Mouse (Mus musculus) kidney, adult 2 months (tissue): Measurements from ENCODE around the gene Itpk1. TPM values are rescaled to one million over a fixed set of nuclear protein-coding genes. Genes with fewer than 3 reads are reported as not detected.

ENCODE experiments used
- DNase-seq: peaks from one replicate; pipeline ENCODE4 v3.0.0; 2021
- H3K27ac ChIP-seq: fragments of 200-500 bp; 2 replicates; pipeline ENCODE4 v1.5.1; 2012; ENCODE audit warnings: low read depth, low read length, control low read depth, inconsistent platforms; ENCODE audit not compliant: insufficient read depth
- H3K27me3 ChIP-seq: fragments of 200-500 bp; replicated peaks from 2 replicates; pipeline ENCODE4 v1.6.1; 2012; ENCODE audit warnings: mild to moderate bottlenecking, moderate library complexity, low read length, inconsistent platforms; ENCODE audit not compliant: control insufficient read depth, insufficient read depth
- H3K36me3 ChIP-seq: fragments of 200-500 bp; 2 replicates; pipeline ENCODE4 v1.6.1; 2012; ENCODE audit warnings: mild to moderate bottlenecking, moderate library complexity, low read length, inconsistent platforms; ENCODE audit not compliant: control insufficient read depth, insufficient read depth
- H3K4me1 ChIP-seq: fragments of 200-500 bp; 2 replicates; pipeline ENCODE4 v1.6.1; 2011; ENCODE audit warnings: low read length; ENCODE audit not compliant: control insufficient read depth, insufficient read depth
- H3K4me3 ChIP-seq: fragments of 200-500 bp; 2 replicates; pipeline ENCODE4 v1.5.1; 2011; ENCODE audit warnings: mild to moderate bottlenecking, low read depth, low read length, control low read depth; ENCODE audit not compliant: insufficient read depth
- CTCF ChIP-seq: fragments of 200-500 bp; conservative IDR thresholded peaks from 2 replicates; pipeline ENCODE4 v1.5.1; 2011; ENCODE audit warnings: low read depth, mild to moderate bottlenecking, control low read depth, low read length, moderate library complexity, mixed read lengths; ENCODE audit not compliant: insufficient read depth, insufficient read length
- POLR2A ChIP-seq: fragments of 200-500 bp; IDR thresholded peaks from one replicate; pipeline ENCODE4 v1.6.1; 2011; ENCODE audit warnings: low read depth, low read length, control low read depth
- WGBS: fragments of 180-500 bp; shearing (Covaris S2); methylation state at CpG from one replicate; pipeline ENCODE4 v1.1.7; 2018; 5-methylcytosine and 5-hydroxymethylcytosine counted together
- polyA plus RNA-seq: library from polyadenylated mRNA; depleted of rRNA; stranded (reverse); fragments of >200 nt; gene quantifications from 2 replicates; pipeline ENCODE4 v1.2.3, GENCODE M21; 2012

Itpk1 gene
- polyA plus RNA-seq, 1 experiment: 29.0 TPM

- Histone ChIP-seq H3K4me1 (no peaks in the 10 kb centered on the region), H3K4me3 (no peak overlapping the region), H3K36me3 (no peaks in the 10 kb centered on the region), H3K27me3 (no peaks in the 10 kb centered on the region), H3K27ac (no peak overlapping the region)
- 65% methylated on average over 4 of the region's 4 CpGs for WGBS
- DNase-seq: no peak
- TF ChIP-seq POLR2A (no peak), CTCF (no peak)
Measured at GRCm38 (mm10) chr12:102710851-102711375, 6.2 kb upstream of the Itpk1 start.

DNA sequence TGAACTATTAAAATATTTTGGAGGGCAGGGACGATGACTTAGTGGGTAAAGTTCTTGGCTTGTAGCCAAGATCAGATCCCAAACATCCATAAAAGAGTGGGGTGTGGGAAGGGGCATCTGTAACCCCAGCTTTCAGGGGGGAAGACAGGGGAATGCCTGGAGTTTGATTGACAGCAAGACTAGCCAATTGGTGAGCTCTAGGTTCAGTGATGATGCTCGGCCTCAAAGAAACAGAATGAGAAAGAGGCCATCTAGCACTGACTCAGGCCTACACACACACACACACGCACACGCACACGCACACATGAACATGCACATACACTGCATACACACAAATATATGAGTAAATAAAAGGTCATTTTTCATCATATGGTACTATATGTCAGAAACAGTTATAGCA, 5.2 kb upstream of the Itpk1 start:
- H3K27me3 ChIP-seq: no peaks in the 10 kb centered on the region
- H3K27ac ChIP-seq: no peak overlapping the region
- DNase-seq: no peak
- H3K4me1 ChIP-seq: no peaks in the 10 kb centered on the region
- no peak for TF ChIP-seq POLR2A
- WGBS: 88% methylated on average over 5 of the region's 5 CpGs
- H3K4me3 ChIP-seq: no peak overlapping the region
- no peaks in the 10 kb centered on the region for H3K36me3 ChIP-seq

DNA sequence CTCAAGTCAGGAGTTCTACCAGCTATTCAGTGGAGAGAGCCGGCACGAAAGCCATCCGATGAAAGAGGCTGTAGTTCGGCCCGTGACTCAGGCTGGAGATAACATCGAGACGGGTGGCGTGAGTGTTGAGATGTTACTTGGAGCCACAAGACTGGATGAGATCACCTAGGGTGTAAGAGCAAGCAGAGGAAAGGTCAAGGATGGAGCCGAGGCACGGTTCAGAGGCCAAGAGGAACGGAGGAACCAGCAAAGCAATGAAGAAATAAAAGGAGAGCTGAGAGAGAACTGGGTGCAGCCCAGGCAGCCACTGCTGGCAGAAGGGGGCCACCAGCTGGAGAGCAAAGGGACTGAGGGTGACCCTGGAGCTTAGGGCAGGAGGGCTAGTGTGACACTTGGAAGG, 3.5 kb upstream of the Itpk1 start:
- peak; percentile 45; the same call in 1 of the 2 replicates for TF ChIP-seq CTCF
- no peak for TF ChIP-seq POLR2A
- no peaks in the 10 kb centered on the region for H3K36me3 ChIP-seq
- H3K4me3 ChIP-seq: no peak overlapping the region
- 0 out of 2 replicates have a peak, but pooled peaks cover 3% of the 10 kb centered on the region for H3K4me1 ChIP-seq
- peak; percentile 17 for DNase-seq
- H3K27ac ChIP-seq: no peak overlapping the region
- no peaks in the 10 kb centered on the region for H3K27me3 ChIP-seq
- whole genome bisulfite sequencing: 58% methylated on average over 11 of the region's 11 CpGs

DNA sequence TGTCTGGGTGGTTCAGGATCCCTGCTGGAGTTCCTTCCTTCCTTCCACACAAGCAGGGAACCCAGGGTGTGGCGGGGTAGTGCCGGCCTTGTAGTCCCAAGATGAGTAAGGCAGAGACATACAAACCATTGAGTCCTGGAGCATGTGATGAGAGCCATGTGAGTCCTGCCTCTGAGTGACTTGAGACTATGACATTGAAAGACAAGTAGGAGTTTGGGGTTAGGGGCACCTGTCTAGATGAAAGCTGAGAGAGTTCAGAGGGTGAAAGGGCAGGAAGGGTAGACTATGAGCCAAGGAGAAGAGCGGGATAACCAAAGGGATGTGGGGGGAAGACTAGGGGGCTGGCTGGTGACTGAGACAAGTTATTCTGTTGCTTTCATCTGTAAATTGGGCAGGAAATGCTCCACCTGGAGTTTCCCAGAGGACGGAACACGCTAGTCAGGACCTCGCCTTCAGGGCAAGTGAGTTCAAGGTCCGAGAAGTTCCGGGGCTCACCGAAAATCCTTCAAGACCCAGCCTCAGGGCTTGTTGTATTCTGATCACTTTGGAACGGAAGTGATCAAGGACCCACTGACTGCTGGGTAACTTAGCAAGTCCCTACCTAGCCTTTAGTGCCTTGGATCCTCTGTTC, 2.2 kb upstream of the Itpk1 start:
- no peak overlapping the region for H3K27ac ChIP-seq
- WGBS: 85% methylated on average over 10 of the region's 10 CpGs
- TF ChIP-seq CTCF (no peak), POLR2A (no peak)

DNA sequence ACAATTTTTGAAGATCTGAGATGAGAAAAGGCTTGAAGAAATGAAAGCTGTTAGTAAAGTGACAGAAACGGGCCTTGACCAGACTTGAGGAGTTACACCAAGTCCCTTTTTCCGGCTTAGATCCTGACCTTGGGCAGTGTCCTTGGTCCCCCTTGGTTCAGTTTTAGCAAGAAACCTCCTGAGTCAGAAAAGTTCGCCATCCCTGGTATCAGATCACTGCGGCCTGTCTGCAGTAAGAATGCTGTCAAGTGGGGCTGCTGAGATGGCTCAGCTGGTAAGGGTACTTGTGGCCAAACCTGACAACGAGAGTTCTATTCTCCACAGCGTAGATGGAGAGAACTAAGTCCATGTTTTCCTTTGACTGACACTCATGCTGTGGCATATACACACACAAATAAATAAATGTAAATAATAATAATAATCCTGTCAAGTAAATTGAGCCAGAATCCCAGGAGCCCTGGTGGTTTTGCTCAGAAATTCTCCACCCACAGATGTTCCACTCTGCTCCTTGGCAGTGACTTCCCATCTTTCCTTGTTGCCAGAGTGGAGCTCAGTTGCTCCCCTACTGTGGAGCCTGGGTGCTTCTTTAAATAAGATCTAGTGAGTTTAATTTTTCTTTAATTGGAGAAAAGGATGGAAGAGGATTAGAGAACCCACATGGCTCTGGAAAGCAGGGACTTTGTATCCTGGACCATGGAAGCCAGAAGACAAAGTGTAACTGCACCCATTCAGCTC, 1.3 kb upstream of the Itpk1 start:
- H3K27ac ChIP-seq: no peak overlapping the region
- WGBS: 79% methylated on average over 6 of the region's 6 CpGs
- no peak overlapping the region for H3K4me3 ChIP-seq
- H3K27me3 ChIP-seq: no peaks in the 10 kb centered on the region
- TF ChIP-seq POLR2A (no peak), CTCF (no peak)
- 0 out of 2 replicates have a peak, but pooled peaks cover 7% of the 10 kb centered on the region for H3K4me1 ChIP-seq
- no peaks in the 10 kb centered on the region for H3K36me3 ChIP-seq
- DNase-seq: no peak

More for the DNA sequence above, 2.2 kb upstream of the Itpk1 start:
- H3K36me3 ChIP-seq: no peaks in the 10 kb centered on the region
- H3K4me3 ChIP-seq: no peak overlapping the region
- H3K4me1 ChIP-seq: 0 out of 2 replicates have a peak, but pooled peaks cover 7% of the 10 kb centered on the region
- no peaks in the 10 kb centered on the region for H3K27me3 ChIP-seq
- DNase-seq: no peak

DNA sequence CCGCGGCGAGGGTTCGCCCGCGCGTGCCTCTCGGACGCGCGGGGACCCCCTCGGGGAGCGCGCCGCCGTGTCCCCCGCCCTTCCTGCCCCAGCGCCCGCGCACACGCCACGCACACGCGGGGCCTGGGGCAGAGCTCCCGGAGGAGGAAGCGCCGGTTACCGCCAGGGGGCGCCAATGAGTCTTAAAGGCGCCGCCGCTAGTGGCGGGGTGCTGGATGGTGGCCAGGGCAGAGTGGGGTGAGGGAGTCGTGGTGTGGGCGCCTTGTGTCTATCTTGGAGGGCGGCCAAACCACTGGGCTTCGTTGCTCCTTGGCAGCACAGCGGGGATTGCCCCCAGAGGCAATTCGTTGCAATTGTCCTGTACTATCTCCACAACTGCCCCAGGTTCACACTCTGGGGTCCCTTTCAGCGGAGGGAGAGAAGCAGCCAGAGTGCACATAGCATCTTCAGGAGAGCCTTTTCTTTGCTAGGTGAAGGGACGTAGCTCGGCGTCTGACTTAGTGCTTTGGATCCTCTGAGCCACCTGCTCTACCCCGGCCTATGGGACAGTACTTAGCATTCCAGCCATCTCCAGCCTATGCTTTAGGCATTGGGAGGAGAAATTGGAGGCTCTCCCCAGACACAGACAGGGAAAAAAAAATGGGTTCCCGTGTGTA, 614 bp upstream of the Itpk1 start:
- 3% methylated on average over 45 of the region's 45 CpGs for WGBS
- Histone ChIP-seq H3K27ac (peak overlapping the region; percentile 80), H3K36me3 (no peaks in the 10 kb centered on the region), H3K27me3 (no peaks in the 10 kb centered on the region), H3K4me3 (peak overlapping the region; percentile 90), H3K4me1 (0 out of 2 replicates have a peak, but pooled peaks cover 7% of the 10 kb centered on the region)
- DNase-seq: peak; percentile 86
- peak; percentile 63 for TF ChIP-seq CTCF
- no peak for TF ChIP-seq POLR2A

- Histone ChIP-seq H3K27me3 (no peaks in the 10 kb centered on the region), H3K27ac (no peak overlapping the region)
- WGBS: 18% methylated on average over 17 of the region's 17 CpGs
Measured at GRCm38 (mm10) chr12:102703921-102704408, 765 bp downstream of the Itpk1 start.

More at GRCm38 (mm10) chr12:102703921-102704408, 765 bp downstream of the Itpk1 start:
- Histone ChIP-seq H3K4me3 (peak overlapping the region; percentile 80), H3K36me3 (no peaks in the 10 kb centered on the region), H3K4me1 (0 out of 2 replicates have a peak, but pooled peaks cover 7% of the 10 kb centered on the region)
- TF ChIP-seq POLR2A: no peak
- TF ChIP-seq CTCF: no peak
- peak; percentile 23 for DNase-seq
